Mouse (Mus musculus): Measurements from ENCODE around the gene Thop1.

- no peak for TF ChIP-seq POLR2A (IDR thresholded peaks at IDR 0.05; ENCODE audit: insufficient read depth, low read length)
- no peak for TF ChIP-seq CTCF (IDR thresholded peaks at IDR 0.05; ENCODE audit: low read depth, low read length)
Observed at GRCm38 (mm10) chr10:81026857-81027256, 43.0 kb upstream of the Thop1 start.

Data from ES-Bruce4 (cell line).